Mouse (Mus musculus): ENCODE measurements around the gene Mapt.
"Not testable (repeated sequence)": the region's sequence is repeated elsewhere in the genome, so short reads cannot be mapped to it uniquely, and the experiment has no call there.

Gene Mapt

DNA sequence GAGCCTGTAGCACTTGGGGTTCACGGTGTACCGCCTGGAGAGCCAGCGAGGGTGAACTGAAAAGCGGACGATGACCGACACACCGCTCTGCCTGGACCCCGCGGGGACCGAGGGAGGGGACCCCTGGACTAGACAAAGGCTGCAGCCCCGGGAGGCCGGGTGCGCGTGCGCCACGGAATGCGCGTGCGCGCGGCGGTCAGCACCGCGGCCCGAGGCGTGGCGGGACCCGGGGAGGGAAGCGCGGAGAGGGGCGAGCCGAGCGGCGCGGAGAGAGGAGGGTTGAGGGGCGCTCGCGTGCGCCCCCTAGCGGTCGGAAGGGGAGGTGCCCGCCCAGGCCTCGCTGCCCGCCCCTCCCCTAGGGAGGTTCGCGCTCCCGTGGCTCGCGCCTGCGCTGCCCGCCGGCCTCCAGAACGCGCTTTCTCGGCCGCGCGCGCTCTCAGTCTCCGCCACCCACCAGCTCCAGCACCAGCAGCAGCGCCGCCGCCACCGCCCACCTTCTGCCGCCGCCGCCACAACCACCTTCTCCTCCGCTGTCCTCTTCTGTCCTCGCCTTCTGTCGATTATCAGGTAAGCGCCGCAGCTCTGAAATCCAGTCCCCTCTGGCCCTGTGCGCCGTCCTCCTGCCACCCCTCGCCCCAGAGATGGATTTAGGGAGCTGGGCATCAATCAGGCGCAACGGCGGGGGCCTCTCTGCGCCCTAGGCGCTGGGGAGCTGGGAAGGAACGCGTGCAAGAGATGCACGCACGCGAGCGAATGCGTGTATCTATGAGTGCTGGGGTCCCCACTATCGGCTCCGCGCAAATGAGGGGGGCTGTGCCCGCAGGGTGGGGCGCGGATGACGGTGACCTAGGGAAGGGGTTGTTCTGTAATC, at the start of gene Mapt:
Mapt (plus strand) TSS at position 350 of the 871 bp plus-strand sequence.
- DNase-seq (ENCODE audit: low read depth, low spot score), result peak; percentile 94

DNA sequence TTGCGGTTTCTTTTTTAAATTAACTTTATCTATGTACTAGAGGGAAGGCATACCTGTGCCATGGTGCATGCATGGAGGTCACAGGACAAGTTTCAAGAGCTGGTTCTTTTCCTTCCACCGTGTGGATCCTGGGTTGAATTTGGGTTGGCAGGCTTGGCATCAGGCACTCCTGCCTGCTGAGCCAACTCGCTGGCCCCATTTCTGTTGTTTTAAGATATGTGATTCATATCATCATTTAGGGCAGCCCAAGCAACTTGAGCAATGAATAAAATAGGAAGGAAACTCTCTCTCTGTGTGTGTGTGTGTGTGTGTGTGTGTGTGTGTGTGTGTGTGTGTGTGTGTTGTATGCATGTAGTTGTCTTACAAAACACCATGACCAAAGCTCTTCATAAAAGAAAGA, 49.0 kb upstream of the Mapt start:
- no peak for DNase-seq (ENCODE audit: low read depth, low spot score)

DNA sequence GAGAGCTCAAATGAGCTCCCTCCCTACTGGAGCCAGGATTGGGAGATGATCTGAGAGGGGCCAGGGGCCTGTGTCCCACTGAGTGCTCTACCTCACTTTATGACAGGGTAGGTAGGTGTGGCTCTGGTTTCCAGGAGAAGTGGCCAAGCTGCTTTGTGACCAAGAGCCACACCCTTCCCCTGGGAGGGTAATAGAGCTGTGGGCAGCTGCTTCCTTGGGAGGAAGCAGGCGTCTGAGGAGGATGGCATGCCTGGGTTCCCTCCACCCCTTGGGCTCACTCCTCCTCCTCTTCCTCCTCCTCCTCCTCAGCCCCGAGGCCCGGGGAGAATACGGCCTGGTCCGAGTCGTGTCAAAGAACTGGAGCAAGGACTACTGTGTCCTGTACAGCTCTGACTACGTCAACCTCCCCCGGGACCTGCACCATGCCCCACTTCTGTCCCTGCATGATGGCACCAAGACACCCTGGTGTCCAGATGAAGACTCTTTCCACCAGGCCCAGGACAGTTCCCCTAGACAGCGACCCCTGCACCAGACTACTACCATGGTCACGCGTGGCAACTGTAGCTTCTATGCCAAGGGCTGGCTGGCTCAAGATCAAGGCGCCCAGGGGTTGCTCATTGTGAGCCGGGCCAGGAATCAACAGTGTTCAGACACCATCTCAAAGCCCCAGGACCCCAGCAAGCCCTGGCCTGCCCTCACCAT, 44.9 kb upstream of the Mapt start, which contains the start of gene Sppl2c:
Sppl2c (plus strand) TSS at position 193 of the 702 bp plus-strand sequence.
- DNase-seq (ENCODE audit: low read depth, low spot score), result no peak

DNA sequence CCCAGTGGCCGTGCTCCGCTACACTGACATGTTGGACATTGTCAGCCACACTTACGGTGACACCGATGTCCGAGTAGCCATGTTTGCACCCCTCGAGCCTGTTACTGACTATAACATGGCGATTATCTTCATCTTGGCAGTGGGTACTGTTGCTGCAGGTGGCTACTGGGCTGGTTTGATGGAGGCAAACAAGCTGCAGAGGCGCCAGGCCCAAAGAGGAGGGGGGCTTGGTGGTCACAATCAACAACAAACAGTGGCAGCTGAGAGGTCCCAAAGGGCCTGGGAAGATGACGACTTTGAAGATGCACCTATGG, 44.4 kb upstream of the Mapt start:
- no peak for DNase-seq (ENCODE audit: low read depth, low spot score)

DNA sequence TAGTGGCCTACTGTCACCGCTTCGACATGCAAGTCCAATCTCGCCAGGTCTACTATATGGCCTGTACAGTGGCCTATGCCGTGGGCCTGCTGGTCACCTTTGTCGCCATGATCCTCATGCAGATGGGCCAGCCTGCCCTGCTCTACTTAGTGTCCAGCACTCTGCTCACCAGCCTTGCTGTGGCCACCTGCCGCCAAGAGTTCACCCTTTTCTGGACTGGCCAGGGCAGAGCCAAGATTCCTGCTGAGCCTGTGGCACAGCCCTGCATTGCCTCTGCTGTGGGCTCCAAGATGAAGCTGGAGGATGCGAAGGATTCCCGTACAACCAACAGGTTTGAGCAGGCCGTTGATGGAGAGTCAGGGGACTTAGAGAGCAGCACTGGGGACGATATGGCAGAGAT, 43.4 kb upstream of the Mapt start:
- no peak for DNase-seq (ENCODE audit: low read depth, low spot score)

DNA sequence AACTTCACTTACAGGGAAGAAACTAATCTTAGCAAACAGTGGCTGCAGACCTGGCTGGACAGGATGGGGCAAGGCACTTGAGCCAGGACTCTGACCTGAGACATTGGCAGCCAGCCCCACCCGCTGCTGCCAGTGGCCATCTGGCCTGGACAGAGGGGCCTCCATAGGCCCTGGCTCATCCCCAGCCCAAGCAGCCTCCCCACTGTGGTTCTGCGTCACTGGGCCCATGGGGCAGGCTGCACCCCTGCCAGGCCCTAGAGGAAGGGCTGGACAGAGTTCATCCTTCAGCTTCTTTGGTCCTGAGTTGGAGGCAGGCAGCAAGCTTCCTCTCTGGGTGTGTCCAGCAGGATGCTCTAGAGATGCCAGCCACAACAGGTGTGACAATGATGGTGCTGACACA, 41.2 kb upstream of the Mapt start:
- no peak for DNase-seq (ENCODE audit: low read depth, low spot score)

DNA sequence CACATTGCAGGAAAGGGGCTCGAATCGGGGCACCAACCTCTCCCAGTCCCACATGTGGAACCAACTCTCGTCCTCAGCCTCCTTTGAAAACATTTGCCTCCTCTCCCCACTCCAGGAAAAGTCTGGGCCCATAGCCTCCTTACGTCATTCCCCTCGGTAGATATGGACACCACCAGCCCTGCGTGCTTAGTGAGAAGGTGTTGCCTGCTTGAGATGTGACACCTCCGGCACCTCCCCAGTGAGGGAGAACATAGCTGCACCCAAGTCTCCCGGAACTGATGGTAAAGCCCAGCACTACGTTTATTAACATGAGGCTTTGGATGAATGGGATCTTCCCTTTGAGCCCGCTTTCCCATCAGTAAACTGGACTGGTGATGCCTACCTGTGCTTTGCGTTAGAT, 35.8 kb upstream of the Mapt start:
- DNase-seq (ENCODE audit: low read depth, low spot score), result no peak

DNA sequence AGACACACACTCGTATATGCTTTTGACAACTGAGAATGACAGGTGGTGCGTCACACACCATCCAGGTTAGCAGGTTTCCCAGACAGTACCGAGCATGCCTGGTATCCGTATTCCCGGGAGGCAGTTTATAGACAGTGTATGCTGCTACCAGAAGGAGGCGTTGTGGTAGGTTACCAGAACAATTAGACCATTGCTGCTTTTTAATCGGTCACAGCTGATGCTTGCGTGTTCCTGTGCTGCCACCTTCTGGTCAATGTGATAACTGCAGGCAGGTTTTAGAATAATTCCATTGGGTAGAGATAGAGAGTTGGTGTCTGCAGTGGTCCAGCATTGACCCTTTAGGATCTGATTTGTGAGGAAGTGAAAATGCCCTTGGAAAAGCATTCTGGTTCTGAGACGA, 35.4 kb upstream of the Mapt start:
- peak; percentile 82 for DNase-seq (ENCODE audit: low read depth, low spot score)

DNA sequence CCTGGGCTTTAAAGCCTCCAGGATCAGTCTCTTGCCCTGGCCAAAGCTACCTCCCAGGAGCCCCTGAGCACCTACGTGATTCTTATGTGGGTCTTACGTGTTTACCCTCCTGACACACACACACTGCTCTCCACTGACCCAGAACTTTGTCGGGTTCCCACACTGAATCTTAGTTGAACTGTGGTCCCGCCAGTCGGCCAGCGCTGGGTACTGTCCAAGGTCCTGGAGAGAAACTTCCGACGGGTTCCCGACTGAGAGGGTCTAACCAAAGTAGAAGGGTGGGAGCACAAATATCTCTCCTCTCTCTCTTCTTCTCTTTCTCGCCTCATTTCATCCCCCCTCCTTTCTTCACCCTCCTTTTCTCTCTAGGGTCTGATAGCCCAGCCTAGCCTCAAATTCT, 33.3 kb upstream of the Mapt start:
- DNase-seq (ENCODE audit: low read depth, low spot score), result peak; percentile 31

DNA sequence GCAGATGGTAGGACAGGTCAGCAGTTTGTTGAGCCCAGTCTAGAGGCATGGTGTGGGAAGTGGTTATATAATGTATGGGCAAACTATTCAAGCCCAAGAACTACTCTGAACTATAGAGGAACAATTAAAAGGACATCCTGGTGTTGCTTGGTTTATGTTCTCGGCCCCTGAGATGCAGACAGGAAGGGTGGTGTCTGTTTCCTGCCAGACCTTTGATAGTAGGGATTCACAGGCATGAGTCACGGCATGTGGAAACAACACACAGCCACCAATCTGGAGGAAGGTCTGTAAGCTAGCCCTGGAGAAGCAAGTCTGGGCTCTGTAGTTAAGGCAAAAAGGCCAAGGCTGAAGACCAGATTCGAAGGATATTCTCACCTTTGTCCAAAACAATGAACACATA, 27.9 kb upstream of the Mapt start:
- no peak for DNase-seq (ENCODE audit: low read depth, low spot score)

DNA sequence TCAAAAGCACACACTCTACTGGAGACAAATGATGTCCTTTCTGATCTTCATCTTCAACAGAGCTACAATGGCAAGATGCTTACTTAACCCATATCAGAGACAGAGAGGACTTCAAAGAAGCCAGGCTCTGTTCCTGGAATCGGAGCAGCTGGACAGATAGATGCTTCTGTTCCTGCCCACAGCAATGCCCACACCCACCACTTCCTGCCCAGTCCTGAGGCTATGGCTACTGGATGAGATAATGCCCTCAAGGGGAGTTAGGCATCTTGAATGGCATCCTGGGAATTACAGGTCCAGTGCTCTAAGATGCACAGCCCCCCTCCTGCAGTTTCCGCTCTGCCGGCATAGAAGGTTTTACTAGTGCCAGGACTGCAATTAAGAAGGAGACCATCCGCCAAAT, 24.6 kb upstream of the Mapt start:
- DNase-seq (ENCODE audit: low read depth, low spot score), result no peak

DNA sequence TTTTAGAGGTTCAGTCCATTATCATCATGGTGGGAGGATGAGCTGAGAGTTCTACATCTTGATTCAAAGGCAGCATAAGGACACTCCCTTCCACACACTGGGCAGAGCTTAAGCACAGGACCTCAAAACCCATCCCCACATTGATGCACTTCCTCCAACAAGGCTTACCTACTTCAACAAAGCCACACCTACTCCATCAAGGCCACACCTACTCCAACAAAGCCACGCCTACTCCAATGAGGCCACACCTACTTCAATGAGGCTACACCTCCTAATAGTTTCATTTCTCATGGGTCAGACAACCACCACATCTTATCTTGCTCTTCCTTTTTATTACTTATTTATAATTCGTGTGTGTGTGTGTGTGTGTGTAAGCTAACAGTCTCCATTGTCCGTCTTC, 22.1 kb upstream of the Mapt start:
- peak; percentile 29 for DNase-seq (ENCODE audit: low read depth, low spot score)

DNA sequence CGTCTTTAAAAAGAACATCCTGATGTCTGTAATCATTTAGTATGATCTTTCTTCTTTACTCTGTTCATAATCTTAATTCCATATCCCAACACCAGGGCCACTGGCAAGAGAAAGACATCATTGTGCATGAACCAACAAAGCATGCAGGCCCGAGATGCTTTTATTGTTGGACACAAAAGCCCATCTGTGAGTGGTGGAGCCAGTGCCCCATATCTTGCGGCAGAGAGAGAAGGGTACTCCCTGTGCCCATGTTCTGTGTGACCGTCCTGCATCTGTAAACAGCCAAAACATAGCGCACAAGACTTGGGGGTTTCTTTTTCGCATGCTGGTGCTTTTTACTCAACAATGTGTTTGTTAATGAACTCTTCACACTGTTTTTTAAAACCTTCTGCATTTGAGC, 19.9 kb upstream of the Mapt start:
- no peak for DNase-seq (ENCODE audit: low read depth, low spot score)

DNA sequence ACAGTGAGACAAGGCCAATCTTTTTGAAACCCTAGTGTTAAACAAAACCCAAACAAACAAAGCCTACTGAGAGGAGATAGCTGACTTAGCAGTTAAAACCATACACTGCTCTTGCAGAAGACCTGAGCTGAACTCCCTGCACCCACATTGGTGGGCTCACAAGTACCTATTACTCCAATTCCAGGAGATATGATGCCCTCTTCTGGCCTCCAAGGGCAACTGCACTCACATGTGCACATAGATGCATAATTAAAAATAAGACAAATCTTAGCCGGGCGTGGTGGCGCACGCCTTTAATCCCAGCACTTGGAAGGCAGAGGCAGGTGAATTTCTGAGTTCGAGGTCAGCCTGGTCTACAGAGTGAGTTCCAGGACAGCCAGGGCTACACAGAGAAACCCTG, 17.1 kb upstream of the Mapt start:
- DNase-seq (ENCODE audit: low read depth, low spot score), result not testable (repeated sequence)

DNA sequence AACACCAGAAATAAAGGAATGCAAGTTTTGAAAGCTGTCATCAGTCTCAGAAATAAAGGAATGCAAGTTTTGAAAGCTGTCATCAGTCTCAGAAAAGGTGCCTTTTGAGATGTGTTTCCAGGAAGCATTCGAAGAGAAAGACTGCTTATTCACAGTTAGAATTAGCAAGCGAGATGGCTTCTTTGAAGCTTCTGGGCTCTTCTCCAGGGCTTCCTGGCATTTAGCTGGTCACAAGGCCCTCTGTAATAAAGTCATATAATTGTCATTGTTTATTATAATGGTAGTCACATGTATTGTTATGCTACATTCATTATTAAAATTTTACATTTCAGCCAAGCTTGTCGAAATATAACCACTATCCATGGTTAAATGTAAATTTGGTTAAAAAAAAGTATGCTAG, 13.1 kb upstream of the Mapt start:
- no peak for DNase-seq (ENCODE audit: low read depth, low spot score)

DNA sequence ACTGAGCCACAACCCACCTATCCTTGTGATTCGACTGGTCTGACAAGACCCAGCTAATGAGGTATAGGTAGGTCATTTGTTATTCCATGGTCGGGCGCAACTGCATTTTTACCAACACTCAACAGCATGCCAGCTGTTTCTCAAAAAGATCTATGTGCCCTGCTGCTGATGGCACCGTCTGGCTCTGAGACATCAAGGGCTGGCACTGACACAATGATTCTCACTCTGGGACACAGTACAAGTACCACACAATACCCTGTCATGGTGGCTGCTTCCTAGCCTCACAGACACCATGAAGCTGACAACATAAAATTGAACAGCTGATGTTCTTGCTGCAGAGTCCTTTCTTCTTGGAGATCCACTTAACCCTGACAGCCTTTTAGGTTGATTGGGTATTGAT, 10.9 kb upstream of the Mapt start:
- DNase-seq (ENCODE audit: low read depth, low spot score), result no peak

DNA sequence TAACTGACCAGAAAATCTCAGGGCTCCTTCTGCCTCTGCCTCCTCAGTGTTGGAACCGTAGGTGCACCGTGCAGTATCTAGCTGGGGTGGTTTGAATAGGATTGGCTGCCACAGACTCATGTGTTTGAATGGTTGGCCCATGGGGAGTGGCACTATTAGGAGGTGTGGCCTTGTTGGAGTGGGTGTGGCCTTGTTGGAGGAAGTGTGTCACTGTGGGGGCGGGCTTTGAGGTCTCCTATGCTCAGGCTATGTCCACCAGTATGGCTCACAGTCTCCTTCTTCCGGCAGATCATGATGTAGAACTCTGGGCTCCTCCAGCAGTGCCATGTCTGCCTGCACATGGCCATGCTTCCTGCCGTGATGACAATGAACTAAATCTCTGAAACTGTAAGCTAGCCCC, 9.4 kb upstream of the Mapt start:
- DNase-seq (ENCODE audit: low read depth, low spot score), result peak; percentile 6

DNA sequence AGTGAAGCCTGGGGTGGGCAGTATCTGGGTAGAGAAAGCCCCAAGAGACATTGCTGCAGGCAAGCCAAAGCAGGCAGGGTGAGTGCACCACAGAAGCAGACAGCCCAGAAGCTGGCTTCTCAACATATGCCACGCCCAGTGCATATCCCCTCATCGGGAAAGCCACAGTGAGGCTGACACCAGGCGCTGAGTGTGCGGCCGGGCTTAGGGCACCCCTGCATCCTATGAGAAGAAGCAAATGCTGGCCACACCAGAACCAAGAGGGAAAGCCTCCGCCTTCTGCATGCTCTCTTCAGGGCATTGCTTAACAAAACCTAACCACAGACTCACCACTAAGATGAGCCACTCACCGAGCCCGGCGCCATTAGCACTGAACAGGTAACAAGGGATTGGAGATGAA, 7.9 kb upstream of the Mapt start:
- DNase-seq (ENCODE audit: low read depth, low spot score), result no peak

DNA sequence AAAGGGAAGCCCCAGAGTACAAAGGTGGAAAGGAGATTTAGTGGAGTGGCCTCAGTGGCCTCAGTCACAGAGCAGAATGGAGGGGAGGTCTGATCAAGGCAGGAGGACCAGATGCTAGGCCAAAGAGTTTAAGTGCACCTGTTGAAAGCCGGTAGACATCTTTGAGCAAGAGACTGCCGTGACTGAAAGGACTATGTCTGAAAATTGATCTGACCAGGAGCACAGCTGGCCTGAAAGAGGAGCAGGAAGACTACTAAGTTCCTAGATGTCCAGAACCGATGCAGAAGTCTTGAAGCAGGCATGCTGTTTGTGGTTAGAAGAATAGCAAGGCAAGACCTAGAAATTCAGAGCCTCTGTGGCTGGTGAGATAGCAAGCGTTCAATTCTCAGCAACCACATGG, 1.8 kb upstream of the Mapt start:
- DNase-seq (ENCODE audit: low read depth, low spot score), result no peak

DNA sequence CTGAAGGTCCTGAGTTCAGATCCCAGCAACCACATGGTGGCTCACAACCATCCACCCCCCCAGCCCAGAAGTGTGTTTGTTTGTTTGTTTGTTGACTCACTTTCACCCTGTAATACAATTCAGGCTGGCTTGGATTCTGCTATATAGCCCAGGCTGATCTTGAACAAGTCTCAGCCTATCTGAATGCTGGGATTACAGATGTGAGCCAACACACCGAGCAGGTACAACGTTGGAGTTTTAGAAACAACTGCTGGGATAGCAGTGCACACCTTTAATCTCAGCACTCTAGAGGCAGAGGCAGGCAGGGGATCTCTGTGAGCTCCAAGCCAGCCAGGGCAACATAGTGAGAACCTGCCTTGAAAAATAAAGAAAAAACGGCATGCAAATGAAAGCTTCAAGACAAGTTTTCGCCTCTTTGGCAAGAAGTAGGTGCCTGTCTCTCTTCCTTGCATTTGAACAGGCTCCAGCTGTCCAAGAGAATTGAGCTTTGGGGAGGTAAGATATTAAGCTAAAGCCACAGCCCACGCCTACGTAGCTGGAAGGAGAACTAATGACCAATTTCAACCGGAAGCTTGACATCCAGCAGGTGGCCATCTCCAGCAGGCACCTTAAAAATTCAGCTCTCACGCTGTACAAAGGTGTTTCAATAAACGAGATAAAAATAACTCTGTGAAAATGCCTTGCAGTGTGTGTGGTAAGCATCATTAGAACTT, 968 bp upstream of the Mapt start:
- DNase-seq (ENCODE audit: low read depth, low spot score), result peak; percentile 79

DNA sequence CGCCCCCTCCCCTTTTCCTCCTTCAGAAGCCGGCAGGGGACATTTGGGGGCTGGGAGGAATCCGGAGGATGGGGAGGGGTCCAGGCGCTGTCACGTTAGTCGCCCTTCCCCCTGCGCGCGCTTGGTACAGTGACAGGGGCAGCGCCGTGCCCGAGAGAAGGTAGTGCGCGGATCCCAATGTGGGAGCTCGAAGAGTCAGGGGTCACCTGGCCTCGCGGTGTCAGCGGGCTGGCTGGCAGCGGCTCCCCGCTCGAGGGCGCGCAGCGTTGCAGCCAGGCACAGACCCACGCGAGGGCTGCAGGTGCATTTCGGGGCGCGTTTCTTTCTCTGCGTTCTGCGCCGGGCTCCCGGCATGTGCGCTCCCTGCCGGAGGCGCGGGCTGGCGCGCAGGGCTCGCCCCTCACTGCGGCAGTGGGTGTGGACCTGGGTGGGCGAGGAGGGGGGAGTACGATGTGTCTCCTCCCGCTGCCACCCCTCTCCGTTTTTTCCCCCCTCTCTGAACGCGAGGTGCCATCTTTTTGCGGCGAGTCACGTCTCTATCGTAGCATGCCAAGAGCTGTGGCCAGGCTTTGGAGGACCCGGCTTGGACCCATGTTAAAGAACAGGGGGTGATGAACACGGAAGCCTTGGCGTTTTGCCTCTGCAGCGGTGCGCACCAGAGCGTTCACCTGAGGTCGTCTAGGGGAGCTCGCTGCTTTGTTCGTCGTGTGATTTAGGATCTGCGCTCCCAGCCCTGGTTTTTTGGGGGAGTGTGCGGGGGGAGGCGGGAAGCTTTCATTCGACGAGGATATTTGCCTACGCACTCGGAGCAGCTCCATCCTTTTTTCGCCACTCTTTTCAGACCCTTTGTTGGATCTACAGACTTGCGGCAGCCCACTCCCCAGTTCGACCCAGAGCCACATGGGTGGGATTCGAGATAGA, 1.2 kb downstream of the Mapt start:
- DNase-seq (ENCODE audit: low read depth, low spot score), result no peak

DNA sequence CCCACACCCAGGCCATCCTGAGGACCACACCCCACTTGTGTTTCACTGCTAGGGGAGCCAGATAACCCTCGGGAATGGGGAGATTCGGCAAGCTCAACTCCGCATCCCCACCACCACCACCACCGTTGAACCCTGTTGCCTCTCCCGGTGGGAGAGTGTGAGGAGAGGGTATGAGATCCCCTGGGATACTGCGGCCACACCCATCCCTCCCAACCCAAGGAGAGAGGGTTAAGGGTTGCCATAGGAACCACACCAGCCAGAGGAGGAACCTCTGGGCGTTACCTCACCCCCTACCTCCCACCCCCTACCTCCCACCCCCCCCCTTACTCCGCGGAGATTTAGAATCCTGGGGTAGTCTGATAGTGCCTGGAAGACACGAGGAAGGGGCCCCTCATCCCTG, 1.9 kb downstream of the Mapt start:
- no peak for DNase-seq (ENCODE audit: low read depth, low spot score)

Data from A20 (cell line).